Mouse (Mus musculus): ENCODE data around the gene Atp2b1.

DNA sequence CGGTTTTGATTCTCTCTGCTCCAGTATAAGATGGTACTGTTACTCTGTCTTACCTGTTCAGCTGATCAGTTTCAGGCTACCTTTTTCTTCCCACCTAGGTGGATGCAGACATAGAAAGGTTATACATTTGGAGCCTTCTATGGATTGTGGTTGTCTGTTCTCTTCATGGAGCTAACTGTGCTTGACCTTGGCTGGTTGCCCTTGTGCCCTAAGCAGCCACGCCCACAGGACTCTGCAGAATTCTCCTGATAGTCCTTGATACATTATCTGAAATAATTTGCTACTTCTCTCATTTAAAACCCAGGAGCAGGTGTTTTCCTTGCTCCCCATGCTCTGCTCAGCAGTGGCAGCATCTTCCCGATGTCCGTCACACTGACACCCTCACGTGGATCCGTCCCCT is 61.4 kb downstream of the Atp2b1 start:
- TF ChIP-seq POLR2A (IDR thresholded peaks at IDR 0.05; ENCODE audit: borderline replicate concordance, control insufficient read depth, low read depth, low read length), result no peak
- no peak for TF ChIP-seq CTCF (IDR thresholded peaks at IDR 0.05; ENCODE audit: control insufficient read depth, insufficient read depth, low read length)

Data from bone marrow, adult 2 months (tissue).